Mouse (Mus musculus) bone marrow macrophage, adult 2 months (primary cell): ENCODE results near the gene Slc25a38.

ENCODE experiments used
- CTCF ChIP-seq: IDR thresholded peaks from 2 replicates; pipeline ENCODE4 v1.5.1; 2012; ENCODE audit warnings: low read depth, mild to moderate bottlenecking, low read length, moderate library complexity
- POLR2A ChIP-seq: IDR thresholded peaks from 2 replicates; pipeline ENCODE4 v1.6.1; 2012; ENCODE audit warnings: mild to moderate bottlenecking, low read depth, low read length, borderline replicate concordance

DNA sequence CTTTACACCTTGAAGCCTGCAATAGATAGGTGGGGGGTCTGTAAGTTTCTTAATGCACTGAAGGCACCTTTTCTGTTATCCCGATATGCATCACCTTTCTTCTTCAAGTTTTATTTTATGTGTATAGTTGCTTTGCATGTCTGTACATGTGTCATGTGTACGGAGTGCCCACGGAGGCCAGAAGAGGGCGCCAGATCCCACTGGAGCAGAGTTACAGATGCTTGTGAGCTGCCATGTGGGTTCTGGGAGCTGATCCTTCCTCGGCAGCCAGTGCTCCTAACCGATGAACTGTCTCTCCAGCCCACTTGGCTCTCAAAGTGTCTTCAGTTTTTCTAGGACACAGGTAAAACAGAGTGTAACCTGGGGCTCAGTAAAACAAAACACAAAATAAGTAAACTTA, 28.9 kb upstream of the Slc25a38 start:
- TF ChIP-seq POLR2A (no peak), CTCF (no peak)
